24 mouse cellular contexts compared by ENCODE assay signal in genomic region chr17:41152427-41152826, GRCm38 (mm10).
DNase-seq lines count a peak whose midpoint lies in the region; ATAC-seq and TF ChIP-seq lines count a peak whose summit lies in the region.
"Had no signal": no experiment of that assay in that cellular context is flagged by ENCODE, and none has a peak within 500 bp of the region (broad histone marks: within the 10 kb centered on the region; RNA-seq: fewer than 3 reads in every experiment).

No protein-coding gene starts in this region.

- 60% methylated on average over 2 of the region's 2 CpGs for WGBS in hindbrain, embryonic 15.5 days
- 68% methylated on average over 2 of the region's 2 CpGs for WGBS in hindbrain, embryonic 13.5 days

- peak overlapping the region; percentile 30; the same call in 1 of the 2 replicates for H3K27ac ChIP-seq in hindbrain, embryonic 15.5 days (replicated peaks)
- H3K27ac ChIP-seq in hindbrain, embryonic 13.5 days: no peak overlapping the region
- H3K27ac ChIP-seq: embryonic facial prominence, embryonic 12.5 days; embryonic facial prominence, embryonic 15.5 days; forebrain, embryonic 15.5 days; heart, adult 2 months; heart, embryonic 10.5 days; heart, embryonic 13.5 days; intestine, embryonic 15.5 days had no signal

- H3K4me3 ChIP-seq in hindbrain, embryonic 15.5 days: no peak overlapping the region
- no peak overlapping the region for H3K4me3 ChIP-seq in hindbrain, embryonic 13.5 days
- H3K4me3 ChIP-seq: embryonic facial prominence, embryonic 12.5 days; embryonic facial prominence, embryonic 15.5 days; forebrain, embryonic 15.5 days; heart, adult 2 months; heart, embryonic 10.5 days; heart, embryonic 13.5 days; intestine, embryonic 15.5 days had no signal

- H3K4me1 ChIP-seq in hindbrain, embryonic 15.5 days (replicated peaks): no peaks in the 10 kb centered on the region
- H3K4me1 ChIP-seq in hindbrain, embryonic 13.5 days (replicated peaks): no peaks in the 10 kb centered on the region
- H3K4me1 ChIP-seq: embryonic facial prominence, embryonic 12.5 days; embryonic facial prominence, embryonic 15.5 days; forebrain, embryonic 15.5 days; heart, embryonic 10.5 days; heart, embryonic 13.5 days; intestine, embryonic 15.5 days had no signal

- no peak for TF ChIP-seq POLR2A in brain, embryonic 14.5 days (IDR thresholded peaks at IDR 0.05; ENCODE audit: borderline replicate concordance, extremely low read depth, insufficient read depth, insufficient read length, poor library complexity, severe bottlenecking)

- H3K9ac ChIP-seq in hindbrain, embryonic 15.5 days: no peak overlapping the region
- no peak overlapping the region for H3K9ac ChIP-seq in hindbrain, embryonic 13.5 days
- H3K9ac ChIP-seq: embryonic facial prominence, embryonic 12.5 days; embryonic facial prominence, embryonic 15.5 days; forebrain, embryonic 15.5 days; heart, embryonic 13.5 days; intestine, embryonic 15.5 days had no signal

- no peak for TF ChIP-seq CTCF in brain, embryonic 14.5 days (IDR thresholded peaks at IDR 0.05; ENCODE audit: borderline replicate concordance, extremely low read depth, insufficient read depth, insufficient read length)

- peak; percentile 5 for DNase-seq in layer of hippocampus, adult 9-11 months
- DNase-seq in layer of hippocampus, postnatal 25 days (ENCODE audit: extremely low spot score in 1 of 2, low spot score in 1 of 2): no peak
- DNase-seq in brain, adult 2 months (ENCODE audit: low read depth, low spot score): peak; percentile 28
- DNase-seq in brain, embryonic 14.5 days (ENCODE audit: low read depth): peak; percentile 28
- DNase-seq: adrenal gland, adult 2 months; adrenal gland, postnatal 14 days; cerebellum, adult 18-20 months; cerebellum, adult 9-10 months; cerebellum, postnatal 14 days; gastrocnemius, postnatal 10 days; gastrocnemius, postnatal 36 days; heart, adult 2 months; heart, postnatal 14 days; heart, postnatal 4 days; kidney, adult 11 months had no signal

- H3K27me3 ChIP-seq in hindbrain, embryonic 15.5 days: no peaks in the 10 kb centered on the region
- no peaks in the 10 kb centered on the region for H3K27me3 ChIP-seq in hindbrain, embryonic 13.5 days
- H3K27me3 ChIP-seq: embryonic facial prominence, embryonic 12.5 days; embryonic facial prominence, embryonic 15.5 days; forebrain, embryonic 15.5 days; heart, embryonic 13.5 days; intestine, embryonic 15.5 days had no signal

- peak; percentile 72; the same call in 1 of the 2 replicates for ATAC-seq in hindbrain, embryonic 15.5 days (ENCODE audit: low FRiP score, low read depth)
- no peak for ATAC-seq in hindbrain, embryonic 13.5 days (ENCODE audit: low FRiP score)
- ATAC-seq: CD4-positive, CD25-positive, alpha-beta regulatory T cell, adult 4 months; forebrain, embryonic 15.5 days; intestine, embryonic 15.5 days had no signal

- no peak overlapping the region for H3K4me2 ChIP-seq in hindbrain, embryonic 15.5 days
- H3K4me2 ChIP-seq in hindbrain, embryonic 13.5 days: no peak overlapping the region
- H3K4me2 ChIP-seq: embryonic facial prominence, embryonic 12.5 days; embryonic facial prominence, embryonic 15.5 days; forebrain, embryonic 15.5 days; heart, embryonic 13.5 days; intestine, embryonic 15.5 days had no signal

- no peaks in the 10 kb centered on the region for H3K9me3 ChIP-seq in hindbrain, embryonic 15.5 days
- no peaks in the 10 kb centered on the region for H3K9me3 ChIP-seq in hindbrain, embryonic 13.5 days
- H3K9me3 ChIP-seq: embryonic facial prominence, embryonic 12.5 days; embryonic facial prominence, embryonic 15.5 days; forebrain, embryonic 15.5 days; heart, embryonic 10.5 days; heart, embryonic 13.5 days; intestine, embryonic 15.5 days had no signal

- no peaks in the 10 kb centered on the region for H3K36me3 ChIP-seq in hindbrain, embryonic 15.5 days
- H3K36me3 ChIP-seq in hindbrain, embryonic 13.5 days: no peaks in the 10 kb centered on the region
- H3K36me3 ChIP-seq: embryonic facial prominence, embryonic 12.5 days; embryonic facial prominence, embryonic 15.5 days; forebrain, embryonic 15.5 days; heart, embryonic 10.5 days; heart, embryonic 13.5 days; intestine, embryonic 15.5 days had no signal

Comparison
In these comparisons a context has a peak if more than half of its experiments do, and no peak if none do; other contexts are left out.
1. DNase-seq: peak in layer of hippocampus, adult 9-11 months (single experiment), brain, adult 2 months (single experiment) and brain, embryonic 14.5 days (single experiment); none in layer of hippocampus, postnatal 25 days (0 of 2).